Mouse (Mus musculus): ENCODE measurements around the gene Cbln3.

DNA sequence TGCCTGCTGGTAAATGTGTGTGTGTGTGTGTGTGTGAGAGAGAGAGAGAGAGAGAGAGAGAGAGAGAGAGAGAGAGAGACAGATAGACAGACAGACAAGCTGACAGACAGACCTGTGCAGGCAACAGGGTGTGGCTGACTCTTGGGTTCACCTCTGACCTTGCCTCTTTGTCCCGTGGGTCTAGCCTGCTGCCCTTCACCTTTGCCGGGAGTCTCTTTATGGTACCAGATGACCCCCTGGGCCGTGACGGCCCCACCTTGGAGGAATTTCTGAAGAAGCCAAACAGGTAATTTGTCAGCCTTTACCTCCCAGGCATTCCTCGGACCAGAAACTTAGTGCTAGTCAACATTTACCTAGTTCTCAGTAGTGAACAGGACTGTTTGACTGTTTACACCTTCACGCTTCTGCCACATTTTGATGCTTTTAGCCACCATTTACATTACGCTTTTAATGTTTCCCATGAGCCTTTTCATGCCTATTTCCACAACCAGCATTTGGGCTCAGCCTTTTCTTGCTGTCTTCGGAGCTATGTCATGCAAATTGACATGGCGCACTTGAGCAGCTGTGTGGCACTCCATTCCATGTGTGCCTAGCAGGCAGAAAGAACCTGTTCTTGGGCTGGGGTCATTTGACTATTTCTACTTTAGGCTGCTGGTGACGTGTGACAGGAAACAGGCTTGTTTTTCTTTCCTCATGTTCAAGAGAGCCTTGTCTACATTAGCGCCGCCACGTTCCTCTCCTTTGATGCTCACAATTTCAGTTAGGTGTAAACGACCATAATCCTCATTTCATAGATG is 15.8 kb downstream of the Cbln3 start:
- no peak for TF ChIP-seq FOSL1 (IDR thresholded peaks at IDR 0.05; ENCODE audit: insufficient read depth, low read length, poor library complexity, severe bottlenecking)
- no peak for TF ChIP-seq CTCF (IDR thresholded peaks at IDR 0.05; ENCODE audit: control insufficient read depth, insufficient read depth, insufficient read length)

Data from C2C12 (cell line).